Mouse (Mus musculus) midbrain, embryonic 13.5 days (tissue): Measurements from ENCODE around the gene Gnat2. TPM values are rescaled to one million over a fixed set of nuclear protein-coding genes. Genes with fewer than 3 reads are reported as not detected.

Experiments used
- ATAC-seq: fragments of 200-750 bp; cut with Nextera tagmentation; 2 replicates; pipeline ENCODE4 v1.8.0; 2017; ENCODE audit warnings: mild to moderate bottlenecking, moderate TSS enrichment, moderate library complexity
- H3K27ac ChIP-seq: fragments of 300-500 bp; sonication (generic); 2 replicates; pipeline ENCODE4 v1.5.1; 2015; ENCODE audit warnings: inconsistent platforms, mild to moderate bottlenecking, moderate library complexity
- H3K27me3 ChIP-seq: fragments of 300-500 bp; sonication (generic); 2 replicates; pipeline ENCODE4 v1.6.1; 2015; ENCODE audit warnings: mild to moderate bottlenecking, inconsistent platforms
- H3K36me3 ChIP-seq: fragments of 300-500 bp; sonication (generic); 2 replicates; pipeline ENCODE4 v1.6.1; 2015; ENCODE audit warnings: mild to moderate bottlenecking, inconsistent platforms
- H3K4me1 ChIP-seq: fragments of 300-500 bp; sonication (generic); replicated peaks from 2 replicates; pipeline ENCODE4 v1.6.1; 2015; ENCODE audit warnings: inconsistent platforms
- H3K4me2 ChIP-seq: fragments of 300-500 bp; sonication (generic); replicated peaks from 2 replicates; pipeline ENCODE4 v1.6.1; 2015; ENCODE audit warnings: moderate library complexity, mild to moderate bottlenecking, inconsistent platforms
- H3K4me3 ChIP-seq: fragments of 300-500 bp; sonication (generic); replicated peaks from 2 replicates; pipeline ENCODE4 v1.5.1; 2015; ENCODE audit warnings: mild to moderate bottlenecking, inconsistent platforms
- H3K9ac ChIP-seq: fragments of 300-500 bp; sonication (generic); replicated peaks from 2 replicates; pipeline ENCODE4 v1.6.1; 2015; ENCODE audit warnings: mild to moderate bottlenecking, inconsistent platforms
- H3K9me3 ChIP-seq: fragments of 300-500 bp; sonication (generic); 2 replicates; pipeline ENCODE4 v1.6.1; 2016; ENCODE audit warnings: mild to moderate bottlenecking, inconsistent platforms
- WGBS: fragments of 180-500 bp; shearing (Covaris S2); methylation state at CpG from one replicate; pipeline ENCODE4 v1.1.7; 2015; 5-methylcytosine and 5-hydroxymethylcytosine counted together
- polyA plus RNA-seq: library from polyadenylated mRNA; unstranded; fragments of >200 nt; fragmentation: Nextera tagmentation; extraction: Ambion mirVana; gene quantifications from 2 replicates; pipeline ENCODE4 v1.2.1, GENCODE M21; 2015

The Gnat2 gene
- polyA plus RNA-seq, 1 experiment from 2014 or later, result 0.43 TPM

DNA sequence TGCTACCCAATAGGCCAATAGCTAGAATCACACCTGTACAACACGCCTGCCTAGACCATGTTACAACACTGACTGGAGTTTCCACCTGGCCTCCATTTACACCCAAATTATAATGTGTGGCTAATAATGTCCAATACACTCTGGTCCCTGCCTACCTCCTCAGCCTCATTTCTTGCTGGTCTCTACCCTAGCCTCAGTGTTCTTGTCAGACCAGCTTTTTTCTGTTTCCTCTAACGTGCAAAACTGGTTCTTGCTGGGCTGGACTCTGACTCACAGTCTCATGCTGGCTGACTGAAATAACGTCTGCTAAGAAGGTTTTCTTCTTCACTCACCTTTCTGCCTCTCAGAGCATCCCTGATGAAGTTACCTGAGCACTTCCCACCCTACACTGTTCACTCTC, 33.7 kb downstream of the Gnat2 start:
- no peaks in the 10 kb centered on the region for H3K27me3 ChIP-seq

DNA sequence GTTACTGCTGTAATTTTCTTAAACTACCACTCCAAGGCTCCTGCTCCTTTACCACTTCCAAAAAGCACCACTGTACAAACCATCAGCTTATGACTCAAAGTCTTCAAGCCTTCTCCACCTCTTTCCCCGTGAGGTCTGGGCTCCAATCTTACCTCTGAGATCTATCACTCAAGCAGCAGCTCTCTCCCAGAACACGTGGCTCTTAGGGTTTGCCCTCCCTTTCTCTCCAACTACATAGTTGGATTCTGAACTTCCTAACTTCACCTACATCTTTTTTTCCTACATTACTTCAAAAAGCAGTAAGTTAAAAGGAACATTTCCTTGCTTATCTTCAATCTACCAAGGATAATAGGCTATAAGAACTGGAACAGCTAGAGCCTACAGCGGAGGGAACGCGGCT, 35.9 kb downstream of the Gnat2 start:
- Histone ChIP-seq H3K4me3 (no peak overlapping the region), H3K9me3 (no peaks in the 10 kb centered on the region), H3K27ac (no peak overlapping the region), H3K27me3 (no peaks in the 10 kb centered on the region), H3K4me1 (peaks cover 6% of the 10 kb centered on the region; the same call in 1 of the 2 replicates), H3K4me2 (no peak overlapping the region), H3K9ac (no peak overlapping the region), H3K36me3 (0 out of 2 replicates have a peak, but pooled peaks cover under 1% of the 10 kb centered on the region)
- no peak for ATAC-seq
- 90% methylated on average over 5 of the region's 5 CpGs for WGBS

More for the DNA sequence above, 33.7 kb downstream of the Gnat2 start:
- Histone ChIP-seq H3K4me3 (no peak overlapping the region), H3K9me3 (no peaks in the 10 kb centered on the region), H3K9ac (no peak overlapping the region), H3K36me3 (peaks cover 10% of the 10 kb centered on the region), H3K4me2 (no peak overlapping the region), H3K27ac (no peak overlapping the region), H3K4me1 (0 out of 2 replicates have a peak, but pooled peaks cover 3% of the 10 kb centered on the region)
- no peak for ATAC-seq
- 94% methylated on average over 3 of the region's 3 CpGs for WGBS

DNA sequence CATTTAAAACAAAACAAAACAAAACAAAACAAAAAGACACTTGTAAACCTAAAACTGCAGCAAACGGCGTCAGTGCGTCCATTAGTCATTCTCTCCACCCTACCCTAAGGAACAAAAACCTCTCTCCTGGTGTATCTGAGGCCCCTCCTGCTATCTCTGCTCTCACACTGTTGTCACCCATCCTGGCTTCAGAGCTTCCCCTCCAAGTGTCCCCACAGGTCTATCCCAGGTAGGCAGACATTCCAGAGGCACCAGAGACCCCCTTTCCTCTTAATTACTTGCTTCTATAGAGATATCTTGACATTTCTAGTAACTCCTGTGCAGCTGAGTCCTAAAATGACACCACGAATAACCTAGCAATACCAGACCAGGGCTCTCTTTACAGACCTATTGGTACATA, 36.8 kb downstream of the Gnat2 start:
- no peak overlapping the region for H3K27ac ChIP-seq
- no peak overlapping the region for H3K9ac ChIP-seq
- no peaks in the 10 kb centered on the region for H3K27me3 ChIP-seq
- no peaks in the 10 kb centered on the region for H3K9me3 ChIP-seq
- 94% methylated on average over 4 of the region's 4 CpGs for WGBS
- H3K4me1 ChIP-seq, result peaks cover 6% of the 10 kb centered on the region; the same call in 1 of the 2 replicates
- H3K4me3 ChIP-seq, result no peak overlapping the region
- H3K4me2 ChIP-seq, result no peak overlapping the region
- no peaks in the 10 kb centered on the region for H3K36me3 ChIP-seq
- ATAC-seq, result no peak

GRCm38 (mm10) chr3:108129804-108130203, 37.2 kb downstream of the Gnat2 start:
- Histone ChIP-seq H3K4me2 (no peak overlapping the region), H3K4me3 (no peak overlapping the region), H3K9me3 (no peaks in the 10 kb centered on the region), H3K27me3 (no peaks in the 10 kb centered on the region), H3K36me3 (no peaks in the 10 kb centered on the region), H3K27ac (no peak overlapping the region), H3K9ac (no peak overlapping the region), H3K4me1 (peaks cover 10% of the 10 kb centered on the region)
- WGBS, result 94% methylated on average over 4 of the region's 4 CpGs
- no peak for ATAC-seq

DNA sequence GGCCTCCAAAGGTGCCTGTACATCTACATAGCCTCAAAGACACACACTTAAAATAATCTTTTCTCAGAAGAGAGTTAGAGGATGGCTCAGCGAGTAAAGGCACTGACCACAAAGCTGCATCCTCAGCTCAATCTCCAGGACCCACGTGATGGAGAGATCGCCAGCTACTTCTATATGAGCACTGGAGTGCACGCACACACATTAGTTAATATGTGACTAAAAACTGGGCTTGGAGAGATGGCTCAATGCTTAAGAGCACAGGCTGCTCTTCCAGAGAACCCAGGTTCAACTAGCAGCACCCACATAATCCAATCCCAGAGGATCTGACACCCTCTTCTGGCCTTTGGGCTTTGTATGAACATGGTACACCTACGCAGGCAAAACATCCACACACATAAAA, 38.6 kb downstream of the Gnat2 start:
- Histone ChIP-seq H3K9ac (no peak overlapping the region), H3K27me3 (no peaks in the 10 kb centered on the region), H3K27ac (no peak overlapping the region), H3K4me3 (no peak overlapping the region), H3K4me2 (no peak overlapping the region), H3K9me3 (no peaks in the 10 kb centered on the region), H3K36me3 (no peaks in the 10 kb centered on the region), H3K4me1 (peaks cover 14% of the 10 kb centered on the region)
- 88% methylated on average over 5 of the region's 5 CpGs for WGBS
- ATAC-seq, result no peak

DNA sequence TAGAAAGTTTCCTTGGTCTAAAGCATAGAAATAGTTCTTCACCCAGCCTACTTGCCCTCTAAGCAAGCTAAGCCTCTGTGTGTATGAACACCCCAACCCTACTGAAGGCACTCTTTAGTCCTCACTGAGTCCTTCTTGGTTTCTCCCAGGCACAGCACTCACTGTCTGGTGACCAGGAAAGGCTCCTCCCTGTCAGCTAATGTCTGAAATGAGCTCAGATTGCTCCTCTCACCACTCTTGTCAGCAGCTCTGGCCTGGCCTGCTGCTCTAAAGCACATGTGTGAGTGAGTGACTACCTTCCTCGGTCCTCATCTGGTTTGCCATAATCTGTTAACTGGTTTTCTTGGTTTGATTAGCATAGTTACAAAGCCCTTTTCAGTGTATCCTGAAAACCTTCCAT, 39.2 kb downstream of the Gnat2 start:
- ATAC-seq, result no peak
- no peak overlapping the region for H3K9ac ChIP-seq
- H3K27ac ChIP-seq, result no peak overlapping the region
- 83% methylated on average over 1 of the region's 1 CpGs for WGBS
- H3K4me1 ChIP-seq, result peaks cover 14% of the 10 kb centered on the region
- no peaks in the 10 kb centered on the region for H3K36me3 ChIP-seq
- H3K4me2 ChIP-seq, result no peak overlapping the region
- H3K4me3 ChIP-seq, result no peak overlapping the region
- no peaks in the 10 kb centered on the region for H3K27me3 ChIP-seq
- H3K9me3 ChIP-seq, result no peaks in the 10 kb centered on the region

- no peak overlapping the region for H3K4me3 ChIP-seq
- H3K27me3 ChIP-seq, result no peaks in the 10 kb centered on the region
- H3K36me3 ChIP-seq, result 0 out of 2 replicates have a peak, but pooled peaks cover 1% of the 10 kb centered on the region
- no peak overlapping the region for H3K9ac ChIP-seq
- 92% methylated on average over 1 of the region's 1 CpGs for WGBS
- ATAC-seq, result no peak
- peaks cover 14% of the 10 kb centered on the region for H3K4me1 ChIP-seq
- H3K4me2 ChIP-seq, result no peak overlapping the region
- no peaks in the 10 kb centered on the region for H3K9me3 ChIP-seq
- no peak overlapping the region for H3K27ac ChIP-seq
Measured at GRCm38 (mm10) chr3:108132484-108132883, 39.9 kb downstream of the Gnat2 start.

DNA sequence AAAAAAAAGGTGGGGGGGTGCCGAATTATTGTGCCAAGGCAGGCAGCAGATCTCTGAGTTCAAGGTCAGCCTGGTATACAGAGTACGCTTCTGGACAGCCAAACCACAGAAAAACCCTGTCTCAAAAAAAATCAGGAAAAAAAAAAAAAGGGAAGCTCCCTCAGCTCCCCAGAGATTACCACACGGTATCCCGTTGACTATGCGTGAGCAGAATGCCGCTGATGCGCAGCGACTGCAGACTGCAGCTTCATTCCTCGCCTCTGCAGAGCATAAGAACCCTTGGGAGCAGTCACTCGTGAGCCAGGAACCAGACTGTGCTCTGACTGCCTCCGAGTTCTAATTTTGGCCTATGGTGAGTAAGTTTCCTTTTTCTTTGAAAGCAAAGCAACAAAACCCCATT, 42.1 kb downstream of the Gnat2 start:
- Histone ChIP-seq H3K4me3 (no peak overlapping the region), H3K9ac (no peak overlapping the region), H3K4me2 (no peak overlapping the region), H3K4me1 (peaks cover 11% of the 10 kb centered on the region), H3K27ac (no peak overlapping the region), H3K27me3 (no peaks in the 10 kb centered on the region), H3K36me3 (0 out of 2 replicates have a peak, but pooled peaks cover 3% of the 10 kb centered on the region), H3K9me3 (no peaks in the 10 kb centered on the region)
- 54% methylated on average over 11 of the region's 11 CpGs for WGBS
- 0 out of 2 replicates have a peak, but pooled peaks have one; percentile 48 for ATAC-seq

- H3K4me1 ChIP-seq, result peaks cover 17% of the 10 kb centered on the region
- H3K4me3 ChIP-seq, result no peak overlapping the region
- 90% methylated on average over 1 of the region's 1 CpGs for WGBS
- H3K36me3 ChIP-seq, result peaks cover 8% of the 10 kb centered on the region; the same call in 1 of the 2 replicates
- no peak overlapping the region for H3K27ac ChIP-seq
- H3K4me2 ChIP-seq, result no peak overlapping the region
- H3K9me3 ChIP-seq, result no peaks in the 10 kb centered on the region
- ATAC-seq, result no peak
- H3K27me3 ChIP-seq, result no peaks in the 10 kb centered on the region
- H3K9ac ChIP-seq, result no peak overlapping the region
Measured at GRCm38 (mm10) chr3:108139113-108139512, 46.5 kb downstream of the Gnat2 start.

- no peak for ATAC-seq
- no peaks in the 10 kb centered on the region for H3K9me3 ChIP-seq
Measured at GRCm38 (mm10) chr3:108140786-108141185, 48.2 kb downstream of the Gnat2 start.

DNA sequence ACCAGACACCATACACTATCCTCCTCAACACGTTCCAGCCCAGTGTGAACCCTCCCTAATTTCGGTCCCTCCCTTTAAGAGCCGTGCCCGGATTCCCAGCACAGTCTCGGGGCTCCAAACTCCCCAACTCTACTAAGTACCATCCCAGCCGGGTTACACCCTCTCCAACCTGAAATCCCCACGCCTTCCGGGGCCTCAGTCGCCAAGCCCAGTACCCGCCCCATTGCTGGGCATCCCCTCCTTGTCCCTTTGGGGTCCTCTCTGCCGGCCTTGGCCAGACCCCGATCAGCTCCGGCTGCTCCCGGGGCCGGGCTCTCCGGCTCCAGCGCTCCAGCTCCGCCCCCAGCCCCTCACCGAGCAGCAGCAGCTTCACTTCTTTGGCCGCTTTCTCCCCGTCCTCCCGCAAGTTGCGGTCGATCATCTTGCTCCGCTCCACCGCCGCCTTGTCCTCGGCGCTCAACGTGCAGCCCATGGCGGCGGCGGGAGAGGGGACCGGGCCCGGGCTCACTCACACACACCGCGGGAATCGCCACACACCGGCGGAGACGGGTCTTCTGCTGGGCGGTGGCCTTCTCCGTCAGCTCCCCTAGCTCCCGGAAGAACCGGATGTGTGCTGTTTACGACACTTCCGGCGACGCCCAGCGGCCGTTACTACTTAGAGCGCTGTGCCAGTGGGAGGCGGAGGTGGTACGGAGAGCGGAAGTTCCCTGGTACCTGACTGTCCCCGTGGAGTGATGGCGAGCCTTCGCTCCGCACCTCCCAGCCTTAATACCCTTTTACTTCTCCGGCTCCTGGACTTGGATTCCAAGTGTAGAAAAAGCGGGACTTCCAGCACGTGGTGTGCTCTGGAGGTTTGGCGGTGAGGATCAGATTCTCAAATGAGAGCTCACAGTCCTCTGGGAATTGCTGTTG, 53.2 kb downstream of the Gnat2 start, which contains the start of gene Gnai3:
TSS of gene Gnai3 (minus strand) at position 613 of the 912 bp plus-strand sequence.
- no peaks in the 10 kb centered on the region for H3K36me3 ChIP-seq
- WGBS, result under 1% methylated on average over 62 of the region's 63 CpGs
- ATAC-seq, result peak; percentile 96

More at GRCm38 (mm10) chr3:108140786-108141185, 48.2 kb downstream of the Gnat2 start:
- H3K9ac ChIP-seq, result no peak overlapping the region
- H3K27ac ChIP-seq, result no peak overlapping the region
- H3K4me2 ChIP-seq, result no peak overlapping the region
- peaks cover 22% of the 10 kb centered on the region for H3K4me1 ChIP-seq
- no peak overlapping the region for H3K4me3 ChIP-seq
- WGBS, result 88% methylated on average over 4 of the region's 4 CpGs
- H3K36me3 ChIP-seq, result peaks cover 8% of the 10 kb centered on the region; the same call in 1 of the 2 replicates
- no peaks in the 10 kb centered on the region for H3K27me3 ChIP-seq

GRCm38 (mm10) chr3:108146671-108147070, 54.1 kb downstream of the Gnat2 start:
- no peaks in the 10 kb centered on the region for H3K36me3 ChIP-seq
- ATAC-seq, result no peak
- peak overlapping the region; percentile 91 for H3K9ac ChIP-seq
- peaks cover 33% of the 10 kb centered on the region for H3K4me1 ChIP-seq
- no peaks in the 10 kb centered on the region for H3K27me3 ChIP-seq
- 58% methylated on average over 5 of the region's 5 CpGs for WGBS
- H3K4me3 ChIP-seq, result peak overlapping the region; percentile 83
- peak overlapping the region; percentile 94; the same call in 1 of the 2 replicates for H3K27ac ChIP-seq
- H3K4me2 ChIP-seq, result peak overlapping the region; percentile 74
- H3K9me3 ChIP-seq, result no peaks in the 10 kb centered on the region

More for the DNA sequence above, 53.2 kb downstream of the Gnat2 start, which contains the start of gene Gnai3:
- Histone ChIP-seq H3K27me3 (no peaks in the 10 kb centered on the region), H3K4me1 (peaks cover 33% of the 10 kb centered on the region), H3K27ac (peak within 1 kb of the TSS; percentile 94), H3K9me3 (no peaks in the 10 kb centered on the region), H3K9ac (peak within 1 kb of the TSS; percentile 91), H3K4me2 (peak within 1 kb of the TSS; percentile 74), H3K4me3 (peak within 1 kb of the TSS; percentile 83)
